Mouse (Mus musculus) kidney, embryonic 16.5 days (tissue): Measurements from ENCODE around the gene Kdm2a. TPM values are rescaled to one million over a fixed set of nuclear protein-coding genes. Genes with fewer than 3 reads are reported as not detected.

Source experiments
- ATAC-seq: fragments of 200-750 bp; cut with Nextera tagmentation; 2 replicates; pipeline ENCODE4 v1.8.0; 2017; ENCODE audit warnings: moderate TSS enrichment; ENCODE audit not compliant: low FRiP score, low TSS enrichment
- H3K27ac ChIP-seq: fragments of 300-500 bp; sonication (generic); 2 replicates; pipeline ENCODE4 v1.5.1; 2014; ENCODE audit warnings: low read length
- H3K27me3 ChIP-seq: fragments of 300-500 bp; sonication (generic); 2 replicates; pipeline ENCODE4 v1.6.1; 2014; ENCODE audit warnings: low read length, control low read depth, mixed read lengths; ENCODE audit not compliant: insufficient read depth
- H3K36me3 ChIP-seq: fragments of 300-500 bp; sonication (generic); 2 replicates; pipeline ENCODE4 v1.6.1; 2014; ENCODE audit warnings: low read length, control low read depth, mixed read lengths; ENCODE audit not compliant: insufficient read depth
- H3K4me1 ChIP-seq: fragments of 300-500 bp; sonication (generic); 2 replicates; pipeline ENCODE4 v1.6.1; 2014; ENCODE audit warnings: low read length, control low read depth, mixed read lengths; ENCODE audit not compliant: insufficient read depth
- H3K4me2 ChIP-seq: fragments of 300-500 bp; sonication (generic); replicated peaks from 2 replicates; pipeline ENCODE4 v1.6.1; 2014; ENCODE audit warnings: low read depth, low read length
- H3K4me3 ChIP-seq: fragments of 300-500 bp; sonication (generic); 2 replicates; pipeline ENCODE4 v1.5.1; 2014; ENCODE audit warnings: mild to moderate bottlenecking, low read length
- H3K9ac ChIP-seq: fragments of 300-500 bp; sonication (generic); replicated peaks from 2 replicates; pipeline ENCODE4 v1.6.1; 2014; ENCODE audit warnings: low read length
- H3K9me3 ChIP-seq: fragments of 300-500 bp; sonication (generic); 2 replicates; pipeline ENCODE4 v1.6.1; 2016; ENCODE audit warnings: low read length, control low read depth
- WGBS: fragments of 180-500 bp; shearing (Covaris S2); extraction: QIAGEN DNeasy Blood & Tissue Kit; methylation state at CpG from one replicate; pipeline ENCODE4 v1.1.7; 2014; 5-methylcytosine and 5-hydroxymethylcytosine counted together
- polyA plus RNA-seq: library from polyadenylated mRNA; unstranded; fragments of >200 nt; fragmentation: Nextera tagmentation; extraction: Ambion mirVana; gene quantifications from 2 replicates; pipeline ENCODE4 v1.2.1, GENCODE M21; 2015

The Kdm2a gene
- polyA plus RNA-seq, 1 experiment from 2014 or later = 47.5 TPM

- 92% methylated on average over 11 of the region's 11 CpGs for WGBS
- peaks cover 4% of the 10 kb centered on the region; the same call in 1 of the 2 replicates for H3K9me3 ChIP-seq
- ATAC-seq = no peak
Observed at GRCm38 (mm10) chr19:4270972-4271371, 127.1 kb downstream of the Kdm2a start.

GRCm38 (mm10) chr19:4270187-4270586, 127.9 kb downstream of the Kdm2a start:
- no peaks in the 10 kb centered on the region for H3K9me3 ChIP-seq
- no peaks in the 10 kb centered on the region for H3K27me3 ChIP-seq
- no peak overlapping the region for H3K4me2 ChIP-seq
- peaks cover 7% of the 10 kb centered on the region; the same call in 1 of the 2 replicates for H3K4me1 ChIP-seq
- H3K4me3 ChIP-seq = no peak overlapping the region
- no peaks in the 10 kb centered on the region for H3K36me3 ChIP-seq
- no peak for ATAC-seq
- H3K9ac ChIP-seq = no peak overlapping the region
- no peak overlapping the region for H3K27ac ChIP-seq
- WGBS = 71% methylated on average over 6 of the region's 6 CpGs

More at GRCm38 (mm10) chr19:4270972-4271371, 127.1 kb downstream of the Kdm2a start:
- H3K36me3 ChIP-seq = no peaks in the 10 kb centered on the region
- H3K27me3 ChIP-seq = no peaks in the 10 kb centered on the region
- no peak overlapping the region for H3K27ac ChIP-seq
- H3K4me1 ChIP-seq = peaks cover 7% of the 10 kb centered on the region; the same call in 1 of the 2 replicates
- no peak overlapping the region for H3K4me3 ChIP-seq
- no peak overlapping the region for H3K9ac ChIP-seq
- H3K4me2 ChIP-seq = no peak overlapping the region

GRCm38 (mm10) chr19:4268566-4269361, 129.3 kb downstream of the Kdm2a start, which contains the start of gene Ssh3:
Gene Ssh3 (minus strand): TSS chr19:4269180.
- H3K36me3 ChIP-seq = no peaks in the 10 kb centered on the region; the same call in 1 of the 2 replicates
- no peaks in the 10 kb centered on the region for H3K9me3 ChIP-seq
- 7% methylated on average over 46 of the region's 46 CpGs for WGBS
- H3K9ac ChIP-seq = peak within 1 kb of the TSS; percentile 59
- peak within 1 kb of the TSS; percentile 54 for H3K4me2 ChIP-seq
- H3K27ac ChIP-seq = no peak within 1 kb of the TSS
- H3K27me3 ChIP-seq = no peaks in the 10 kb centered on the region
- peaks cover 7% of the 10 kb centered on the region; the same call in 1 of the 2 replicates for H3K4me1 ChIP-seq
- ATAC-seq = peak; percentile 97
- H3K4me3 ChIP-seq = peak within 1 kb of the TSS; percentile 53

GRCm38 (mm10) chr19:4265956-4266355, 132.1 kb downstream of the Kdm2a start:
- H3K9me3 ChIP-seq = no peaks in the 10 kb centered on the region
- 66% methylated on average over 4 of the region's 4 CpGs for WGBS
- H3K9ac ChIP-seq = no peak overlapping the region
- H3K4me2 ChIP-seq = no peak overlapping the region
- H3K27me3 ChIP-seq = no peaks in the 10 kb centered on the region
- no peak overlapping the region for H3K27ac ChIP-seq
- peaks cover 7% of the 10 kb centered on the region; the same call in 1 of the 2 replicates for H3K4me1 ChIP-seq
- no peak overlapping the region for H3K4me3 ChIP-seq
- no peaks in the 10 kb centered on the region; the same call in 1 of the 2 replicates for H3K36me3 ChIP-seq
- no peak for ATAC-seq

Other genes with a start within 250 kb of the Kdm2a start
- 201 and 218 TPM in 2 replicates for gene Coro1b, start 249.7 kb downstream of the Kdm2a start, polyA plus RNA-seq
- gene Ptprcap, start 244.7 kb downstream of the Kdm2a start, polyA plus RNA-seq = 0.49 and 1.1 TPM in 2 replicates
- 62.9 and 63.7 TPM in 2 replicates for gene Rps6kb2, start 234.9 kb downstream of the Kdm2a start, polyA plus RNA-seq
- 2.9 and 3.3 TPM in 2 replicates for gene Carns1, start 222.8 kb downstream of the Kdm2a start, polyA plus RNA-seq
- 2.5 and 3.1 TPM in 2 replicates for gene Tbc1d10c, start 207.0 kb downstream of the Kdm2a start, polyA plus RNA-seq
- 1,050 and 1,120 TPM in 2 replicates for gene Ppp1ca, start 206.2 kb downstream of the Kdm2a start, polyA plus RNA-seq
- 39.4 and 39.9 TPM in 2 replicates for gene Rad9a, start 196.6 kb downstream of the Kdm2a start, polyA plus RNA-seq
- 6.8 and 7.5 TPM in 2 replicates for gene Clcf1, start 184.0 kb downstream of the Kdm2a start, polyA plus RNA-seq
- not detected in 2 replicates for gene AC109138.7, start 183.9 kb downstream of the Kdm2a start, polyA plus RNA-seq
- gene Pold4, start 166.4 kb downstream of the Kdm2a start, polyA plus RNA-seq = 34.2 and 36.3 TPM in 2 replicates
- 22.9 and 24.3 TPM in 2 replicates for gene Ssh3, start 129.1 kb downstream of the Kdm2a start, polyA plus RNA-seq
- gene Ankrd13d, start 115.1 kb downstream of the Kdm2a start, polyA plus RNA-seq = 7.4 and 9.0 TPM in 2 replicates
- 15.9 and 20.0 TPM in 2 replicates for gene Grk2, start 92.1 kb downstream of the Kdm2a start, polyA plus RNA-seq
- 46.3 and 57.9 TPM in 2 replicates for gene Rhod, start 41.1 kb upstream of the Kdm2a start, polyA plus RNA-seq
- gene Syt12, start 79.2 kb upstream of the Kdm2a start, polyA plus RNA-seq = 2.8 and 3.8 TPM in 2 replicates
- 0.22 TPM in 1 of 2 replicates, not detected in the other for gene 2010003K11Rik, start 100.3 kb upstream of the Kdm2a start, polyA plus RNA-seq
- gene Pcx, start 112.2 kb upstream of the Kdm2a start, polyA plus RNA-seq = 56.3 and 70.9 TPM in 2 replicates
- gene Lrfn4, start 217.4 kb upstream of the Kdm2a start, polyA plus RNA-seq = 4.5 and 6.0 TPM in 2 replicates
- gene Rce1, start 227.4 kb upstream of the Kdm2a start, polyA plus RNA-seq = 92.4 and 96.0 TPM in 2 replicates